Mouse (Mus musculus) olfactory bulb, adult 2 months (tissue): Measurements from ENCODE around the gene Trp53bp2.

Experiments used
- CTCF ChIP-seq: fragments of 200-500 bp; IDR thresholded peaks from 2 replicates; pipeline ENCODE4 v1.5.1; 2012; ENCODE audit warnings: low read depth, mild to moderate bottlenecking, low read length, moderate library complexity; ENCODE audit not compliant: insufficient read depth
- POLR2A ChIP-seq: fragments of 200-500 bp; IDR thresholded peaks from 2 replicates; pipeline ENCODE4 v1.6.1; 2012; ENCODE audit warnings: mild to moderate bottlenecking, low read depth, low read length, moderate library complexity; ENCODE audit not compliant: insufficient read depth

GRCm38 (mm10) chr1:182369435-182369834 is 39.5 kb upstream of the Trp53bp2 start:
- TF ChIP-seq CTCF (no peak), POLR2A (no peak)
